Mouse (Mus musculus) thymus, postnatal 25 days (tissue): Measurements from ENCODE around the gene Atxn1.

Experiments
- DNase-seq: peaks from one replicate; pipeline ENCODE4 v3.0.0; 2022

The Atxn1 gene

DNA sequence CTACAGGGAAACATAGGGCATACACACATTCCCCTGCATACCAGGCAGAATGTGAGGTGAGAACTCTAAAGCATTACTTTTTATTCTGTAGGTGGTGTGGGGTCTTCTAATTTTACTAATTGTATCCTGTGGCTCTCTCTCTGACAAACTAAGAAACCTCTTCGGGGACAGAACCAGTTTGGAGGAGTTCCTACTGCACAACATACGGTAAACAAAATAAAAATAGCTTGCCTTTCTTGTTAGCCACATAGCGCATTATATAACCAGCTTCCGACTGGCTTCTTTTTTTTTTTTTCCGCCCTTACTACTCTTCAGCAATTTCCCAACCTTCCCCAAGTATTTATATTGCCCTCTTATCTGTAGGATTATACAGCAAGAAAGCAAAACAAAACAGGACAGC, 2.0 kb downstream of the Atxn1 start:
- DNase-seq, result no peak

DNA sequence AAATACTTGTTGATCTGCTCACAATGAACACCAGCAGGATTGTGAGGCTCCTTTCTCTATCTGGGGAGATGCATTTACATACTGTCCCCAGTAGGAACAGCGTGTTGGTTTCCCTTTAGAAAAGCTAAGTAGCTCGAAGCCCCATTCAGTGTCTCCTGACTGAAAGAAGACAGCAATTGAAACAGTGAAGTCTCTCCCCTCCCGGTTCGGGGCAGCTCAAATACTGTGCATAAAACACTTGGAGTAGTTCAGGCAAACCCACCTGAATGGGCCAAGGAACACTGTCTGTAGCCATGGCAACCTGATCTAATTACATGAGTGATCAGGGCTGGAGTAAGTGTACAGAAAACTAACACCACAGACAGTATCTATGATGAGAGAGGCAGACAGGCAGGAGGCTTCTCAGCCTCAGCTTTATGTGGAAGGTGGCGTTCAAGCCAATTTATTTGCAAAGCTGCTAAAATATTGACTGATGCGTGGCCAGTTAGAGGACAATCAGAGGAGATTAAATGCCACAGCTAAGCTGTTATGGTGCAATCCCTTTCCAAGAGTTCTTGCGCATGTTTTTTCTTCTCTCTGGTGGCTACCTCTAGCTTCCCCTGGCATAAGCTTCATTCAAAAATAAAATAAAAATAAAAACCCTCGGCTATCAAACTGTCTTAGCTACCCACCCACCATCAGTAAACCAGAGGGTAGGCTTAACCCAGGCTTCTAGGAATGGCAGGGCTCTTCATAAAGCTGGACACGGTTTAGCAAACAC, 2.8 kb downstream of the Atxn1 start:
- no peak for DNase-seq

DNA sequence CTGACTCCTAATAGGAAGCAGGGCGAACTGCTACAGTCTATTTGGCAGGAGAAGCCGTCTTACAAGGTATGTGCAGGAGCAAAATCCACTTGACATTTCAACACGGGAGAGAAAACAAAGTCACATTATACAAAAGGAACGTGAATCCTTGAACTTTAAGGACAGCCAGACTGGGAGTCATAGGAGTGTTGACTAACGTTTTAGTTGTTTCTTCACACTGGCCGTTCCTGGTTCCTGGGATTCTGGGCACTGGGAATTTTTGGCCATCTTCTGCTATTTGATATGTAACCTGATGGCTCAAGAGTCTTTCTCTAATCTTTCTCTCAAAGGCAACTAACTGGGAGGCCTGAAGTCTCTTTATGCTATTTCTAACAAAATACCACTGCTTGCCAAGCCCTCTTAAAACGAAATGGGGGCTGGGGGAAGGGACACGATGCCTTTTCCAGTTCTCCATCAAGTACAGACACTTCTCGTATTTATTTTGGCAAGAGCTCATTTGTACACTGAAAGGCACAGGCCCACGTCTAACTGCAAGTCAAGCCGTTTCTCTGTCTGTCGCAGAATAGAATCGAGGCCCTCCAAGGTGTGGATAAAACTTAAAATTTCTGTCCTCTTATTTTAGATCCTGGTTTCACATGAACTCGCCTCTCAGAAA, 4.4 kb downstream of the Atxn1 start:
- no peak for DNase-seq

DNA sequence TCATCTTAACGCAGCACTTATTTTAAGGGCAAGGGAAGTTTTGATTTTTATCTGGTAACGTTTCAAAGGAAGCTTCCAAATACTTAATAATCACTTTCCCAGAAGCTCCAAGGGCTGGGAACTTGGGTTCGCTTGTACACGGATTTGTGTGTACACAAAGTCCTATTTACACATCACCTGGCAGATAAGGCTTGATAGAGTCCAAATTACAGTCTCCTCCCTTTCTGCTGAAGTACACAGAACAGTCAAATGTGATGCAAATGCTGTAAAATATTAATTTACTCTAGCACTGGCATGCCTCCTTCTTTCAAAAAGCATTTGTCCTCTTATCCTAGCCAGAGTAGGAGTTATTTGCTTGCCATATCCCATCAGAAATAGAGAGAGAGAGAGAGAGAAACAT, 6.5 kb downstream of the Atxn1 start:
- no peak for DNase-seq

GRCm38 (mm10) chr13:45957629-45958028, 7.2 kb downstream of the Atxn1 start:
- no peak for DNase-seq

GRCm38 (mm10) chr13:45956287-45956686, 8.5 kb downstream of the Atxn1 start:
- DNase-seq, result no peak

- no peak for DNase-seq
Observed at GRCm38 (mm10) chr13:45955370-45956055, 9.3 kb downstream of the Atxn1 start.

DNA sequence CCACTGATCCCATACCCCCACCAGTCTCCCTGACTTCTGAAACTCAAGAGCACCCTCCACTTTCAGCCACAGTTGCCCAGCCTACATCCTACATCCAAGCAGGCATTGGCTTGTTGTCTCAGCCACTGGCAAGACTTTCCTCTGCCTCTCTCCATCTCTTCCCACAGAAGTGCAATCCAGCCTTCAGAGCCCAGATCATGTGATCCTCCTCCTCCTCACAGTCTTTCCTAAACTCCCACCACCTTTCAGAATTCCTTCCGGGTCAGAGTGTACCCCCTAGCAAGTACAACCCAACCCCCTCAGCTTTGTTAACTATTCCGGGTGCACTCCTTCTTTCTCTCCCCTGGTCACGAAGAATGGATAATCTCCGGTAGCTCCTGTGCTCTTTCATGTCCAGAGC, 11.7 kb downstream of the Atxn1 start:
- DNase-seq, result no peak

DNA sequence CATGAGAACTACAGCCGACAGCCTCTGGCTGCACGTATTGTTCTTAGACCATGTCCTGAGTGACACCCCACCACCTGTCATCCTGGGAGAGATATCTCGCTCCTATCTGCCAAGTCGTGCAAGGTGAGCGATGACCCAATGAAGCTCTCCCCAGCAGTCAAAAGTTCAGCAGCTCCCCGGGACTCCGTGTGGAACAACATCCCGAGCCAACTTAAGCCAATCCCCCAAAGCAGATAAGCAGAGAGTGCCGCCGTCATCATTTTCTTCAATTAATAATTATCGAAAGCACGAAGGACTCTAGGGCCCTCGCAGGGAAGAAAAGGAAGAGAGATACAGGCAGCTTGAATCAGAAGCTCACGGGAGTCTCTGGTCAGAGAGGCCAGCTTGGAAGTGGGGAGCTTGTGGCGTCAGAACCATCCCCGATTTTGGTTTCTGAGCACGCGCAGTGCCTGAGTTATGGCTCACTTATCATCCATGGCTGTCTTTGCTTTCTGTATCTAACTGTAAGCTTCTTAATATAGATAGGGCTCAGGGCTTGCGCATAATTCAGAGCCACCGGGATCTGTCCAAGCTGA, 13.7 kb downstream of the Atxn1 start:
- DNase-seq, result no peak

- DNase-seq, result no peak
Observed at GRCm38 (mm10) chr13:45950355-45950861, 14.4 kb downstream of the Atxn1 start.

DNA sequence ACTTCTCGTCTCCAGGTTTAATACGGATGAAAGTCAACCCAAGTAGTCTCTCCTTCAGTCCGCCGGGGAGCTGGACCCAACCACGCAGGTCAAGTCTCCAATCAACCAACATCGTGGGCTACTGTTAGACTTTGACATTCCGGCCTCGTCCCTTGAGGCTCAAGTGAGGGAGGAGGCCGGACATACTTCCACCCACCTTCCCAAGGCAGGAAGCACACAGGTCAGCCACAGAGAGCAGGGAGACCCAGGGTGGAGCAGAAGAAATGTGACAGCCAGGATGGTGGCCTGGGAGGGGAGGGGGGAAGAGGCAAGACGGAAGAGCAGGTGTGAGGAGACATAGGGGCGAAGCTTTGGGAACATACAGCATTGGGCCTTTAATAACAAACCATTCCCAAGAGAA, 18.7 kb downstream of the Atxn1 start:
- DNase-seq, result no peak

DNA sequence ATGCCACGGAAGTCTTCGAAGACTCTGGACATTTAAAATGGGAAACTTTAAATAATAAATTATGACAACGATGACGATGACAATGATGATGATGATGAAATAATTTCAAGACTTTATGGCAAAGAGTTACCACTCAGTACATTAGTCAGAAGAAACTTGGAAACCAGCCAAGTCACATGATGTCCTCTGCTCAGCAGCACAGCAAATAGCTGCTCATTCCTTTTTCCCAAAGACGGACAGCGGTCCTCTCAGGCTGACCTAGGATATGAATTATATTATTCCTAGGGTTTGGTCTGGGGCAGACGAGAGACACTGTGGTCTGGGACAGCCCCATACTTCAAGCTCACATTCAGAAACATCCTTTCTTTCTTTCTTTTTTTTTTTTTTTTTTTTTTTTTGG, 22.5 kb downstream of the Atxn1 start:
- no peak for DNase-seq

- DNase-seq, result no peak
Observed at GRCm38 (mm10) chr13:45940714-45941113, 24.1 kb downstream of the Atxn1 start.

DNA sequence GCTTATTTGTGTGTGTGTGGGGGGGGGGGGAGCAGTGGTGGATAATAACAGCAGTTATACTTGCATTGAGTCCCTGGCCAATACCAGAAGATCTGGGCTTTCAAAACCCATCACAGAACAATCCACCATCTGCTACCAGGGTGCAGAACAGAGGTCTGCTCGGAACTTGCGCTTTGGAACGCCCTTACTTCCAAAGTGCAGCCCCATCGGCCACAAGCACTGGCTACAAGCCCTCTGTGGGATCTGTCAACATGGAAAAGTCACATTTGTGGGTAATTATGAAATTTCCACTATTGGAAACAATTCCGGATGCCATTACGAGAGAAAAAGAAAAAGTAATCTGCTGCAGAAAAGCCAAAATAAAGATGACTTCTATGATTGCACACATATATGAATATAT, 25.2 kb downstream of the Atxn1 start:
- DNase-seq, result no peak

GRCm38 (mm10) chr13:45938083-45938482, 26.7 kb downstream of the Atxn1 start:
- DNase-seq, result no peak

DNA sequence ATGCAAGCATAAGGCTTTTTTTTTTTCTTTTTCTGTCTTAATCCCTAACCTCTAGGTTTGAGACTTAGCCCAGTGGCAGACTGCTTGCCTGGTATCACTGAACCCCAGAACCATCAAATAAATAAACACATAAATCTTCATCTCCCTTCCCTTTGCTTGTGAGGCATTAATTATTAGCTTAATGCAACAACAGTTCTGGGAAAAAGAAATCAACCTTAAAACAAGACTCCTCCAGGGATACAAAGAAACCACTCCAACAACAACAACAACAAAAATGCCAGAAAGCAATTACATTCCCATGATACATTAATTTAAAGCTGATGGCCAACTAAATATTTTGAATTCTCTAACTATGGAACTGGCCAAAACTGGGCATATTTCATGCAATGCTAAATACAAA, 28.0 kb downstream of the Atxn1 start:
- no peak for DNase-seq

- DNase-seq, result no peak
Observed at GRCm38 (mm10) chr13:45935798-45936197, 29.0 kb downstream of the Atxn1 start.

DNA sequence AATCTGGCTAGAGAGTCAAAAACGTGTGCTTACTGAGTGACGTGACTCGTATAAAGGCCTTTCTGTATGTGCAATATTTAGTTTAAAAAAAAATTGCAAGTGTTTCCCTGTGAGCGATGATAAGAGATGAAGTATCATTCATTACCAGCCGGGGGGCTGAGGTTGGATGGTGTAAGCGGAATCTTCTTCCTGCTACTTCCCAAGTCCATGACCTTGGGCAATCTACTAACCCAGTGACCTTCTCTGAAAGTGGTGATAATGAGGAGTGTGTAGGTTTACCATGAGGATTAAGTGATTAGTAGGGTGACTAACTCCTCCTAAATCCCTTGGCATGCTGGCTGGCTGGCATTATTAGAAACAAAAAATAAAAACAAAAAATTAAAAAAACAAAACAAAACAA, 30.0 kb downstream of the Atxn1 start:
- DNase-seq, result no peak

DNA sequence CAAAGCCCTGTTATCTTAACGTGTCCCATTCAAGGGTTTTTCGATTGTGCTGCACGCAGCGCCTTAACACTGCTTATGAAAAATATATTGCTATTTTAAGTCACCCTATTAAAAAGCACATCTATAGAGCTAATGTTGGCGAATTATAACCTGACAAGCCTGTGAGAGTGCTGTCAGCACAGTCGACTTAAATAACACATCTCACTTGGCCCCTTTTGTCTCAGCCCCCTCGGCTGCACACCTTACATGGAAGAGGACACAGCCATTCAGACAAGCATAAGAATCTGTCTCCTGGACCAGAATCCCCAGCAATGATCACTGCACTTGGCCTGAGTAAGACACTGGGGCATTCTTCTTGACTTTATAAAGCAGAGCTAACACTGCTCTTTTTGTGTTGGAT, 30.7 kb downstream of the Atxn1 start:
- DNase-seq, result no peak

GRCm38 (mm10) chr13:45932491-45932921, 32.3 kb downstream of the Atxn1 start:
- no peak for DNase-seq

DNA sequence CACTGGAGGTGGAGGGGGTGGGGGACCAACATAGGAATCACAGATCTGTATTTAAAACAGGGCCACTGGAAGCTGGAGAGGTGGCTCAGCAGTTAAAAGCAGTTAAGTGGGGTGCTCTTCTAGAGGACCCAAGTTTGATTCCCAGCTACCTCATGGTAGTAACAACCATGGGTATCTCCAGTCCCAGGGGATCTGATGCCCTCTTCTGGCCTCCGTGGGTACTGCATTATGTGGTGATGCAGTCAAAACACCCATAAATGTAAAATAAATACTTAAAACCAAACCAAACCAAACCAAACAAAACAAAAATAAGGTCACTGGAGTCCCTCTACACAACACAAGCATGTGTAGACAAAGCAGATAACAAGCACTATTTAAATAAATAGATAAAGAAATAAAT, 32.9 kb downstream of the Atxn1 start:
- peak; percentile 39 for DNase-seq

- DNase-seq, result no peak
Observed at GRCm38 (mm10) chr13:45931215-45931614, 33.6 kb downstream of the Atxn1 start.

DNA sequence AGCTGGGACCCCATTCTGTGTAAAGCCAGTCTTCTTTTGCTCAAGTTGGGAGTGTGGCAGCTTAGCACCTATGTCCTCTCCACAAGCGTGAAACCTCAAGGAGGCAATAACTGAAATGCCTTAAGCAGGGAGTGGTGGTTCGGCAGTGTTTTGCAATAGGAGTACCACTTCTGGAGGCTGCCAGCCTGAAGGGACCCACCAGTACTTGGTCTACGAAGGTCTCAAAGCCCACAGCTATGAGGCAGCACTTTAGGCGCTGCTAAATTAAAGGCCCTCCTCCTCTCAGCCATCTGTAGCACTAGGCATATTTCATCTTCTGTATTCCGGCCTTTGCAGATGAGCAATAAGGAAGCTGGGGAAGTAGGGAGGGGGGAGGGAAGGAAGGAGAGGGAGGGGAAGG, 35.1 kb downstream of the Atxn1 start:
- no peak for DNase-seq

DNA sequence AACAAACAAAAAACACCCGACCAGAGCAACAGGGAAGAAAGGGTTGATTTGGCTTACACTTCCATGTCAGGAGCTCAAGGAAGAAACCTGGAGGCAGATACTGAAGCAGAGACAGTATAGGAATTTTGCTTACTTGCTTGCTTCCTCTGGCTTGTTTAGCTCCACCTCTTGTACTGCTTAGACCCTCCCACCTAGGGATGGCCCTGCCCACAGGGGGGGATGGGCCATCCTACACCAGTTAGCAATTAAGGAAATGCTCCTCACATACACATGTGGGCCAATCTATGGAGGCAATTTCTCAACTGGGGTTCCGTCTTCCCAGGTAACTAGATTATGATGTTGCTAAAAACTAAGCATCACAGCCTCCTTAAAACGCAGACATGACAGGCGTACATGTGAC, 39.5 kb downstream of the Atxn1 start:
- DNase-seq, result no peak
